Mouse (Mus musculus): ENCODE measurements around the gene Bmf.

- TF ChIP-seq CTCF (IDR thresholded peaks at IDR 0.05) (no peak), EP300 (IDR thresholded peaks at IDR 0.05) (no peak)
Observed at GRCm38 (mm10) chr2:118491741-118492395, 57.6 kb downstream of the Bmf start.
